Mouse (Mus musculus) cerebellum, adult 2 months (tissue): Measurements from ENCODE around the gene Dock3. TPM values are rescaled to one million over a fixed set of nuclear protein-coding genes. Genes with fewer than 3 reads are reported as not detected.
A peak's percentile ranks its signal among the peaks of the same experiment; 100 is the strongest.

Experiments used
- DNase-seq, 2 experiments: peaks; one replicate each; pipeline ENCODE4 v3.0.0; 2021
- H3K27ac ChIP-seq: fragments of 200-500 bp; 2 replicates; pipeline ENCODE4 v1.5.1; 2012; ENCODE audit warnings: low read length, control low read depth, inconsistent platforms; ENCODE audit not compliant: insufficient read depth
- H3K27me3 ChIP-seq: fragments of 200-500 bp; 2 replicates; pipeline ENCODE4 v1.6.1; 2012; ENCODE audit warnings: inconsistent platforms, mild to moderate bottlenecking, low read length, moderate library complexity; ENCODE audit not compliant: control insufficient read depth, insufficient read depth
- H3K4me1 ChIP-seq: fragments of 200-500 bp; 2 replicates; pipeline ENCODE4 v1.6.1; 2011; ENCODE audit warnings: low read length; ENCODE audit not compliant: control insufficient read depth, insufficient read depth
- H3K4me3 ChIP-seq: fragments of 200-500 bp; replicated peaks from 2 replicates; pipeline ENCODE3; 2011; ENCODE audit warnings: mild to moderate bottlenecking, low read depth, low read length, control low read depth; ENCODE audit not compliant: insufficient read depth
- CTCF ChIP-seq: fragments of 200-500 bp; IDR thresholded peaks from 2 replicates; pipeline ENCODE4 v1.5.1; 2011; ENCODE audit warnings: low read depth, mild to moderate bottlenecking, control low read depth, low read length, moderate library complexity, borderline replicate concordance; ENCODE audit not compliant: insufficient read depth
- POLR2A ChIP-seq: fragments of 200-500 bp; IDR thresholded peaks from 2 replicates; pipeline ENCODE4 v1.6.1; 2011; ENCODE audit warnings: low read length, control low read depth, borderline replicate concordance; ENCODE audit not compliant: insufficient read depth
- WGBS: fragments of 180-500 bp; shearing (Covaris S2); methylation state at CpG from one replicate; pipeline ENCODE4 v1.1.7; 2018; 5-methylcytosine and 5-hydroxymethylcytosine counted together
- polyA plus RNA-seq: library from polyadenylated mRNA; depleted of rRNA; stranded (reverse); fragments of >200 nt; gene quantifications from 2 replicates; pipeline ENCODE4 v1.2.3, GENCODE M21; 2012

The Dock3 gene
- polyA plus RNA-seq, 1 experiment = 121 TPM

DNA sequence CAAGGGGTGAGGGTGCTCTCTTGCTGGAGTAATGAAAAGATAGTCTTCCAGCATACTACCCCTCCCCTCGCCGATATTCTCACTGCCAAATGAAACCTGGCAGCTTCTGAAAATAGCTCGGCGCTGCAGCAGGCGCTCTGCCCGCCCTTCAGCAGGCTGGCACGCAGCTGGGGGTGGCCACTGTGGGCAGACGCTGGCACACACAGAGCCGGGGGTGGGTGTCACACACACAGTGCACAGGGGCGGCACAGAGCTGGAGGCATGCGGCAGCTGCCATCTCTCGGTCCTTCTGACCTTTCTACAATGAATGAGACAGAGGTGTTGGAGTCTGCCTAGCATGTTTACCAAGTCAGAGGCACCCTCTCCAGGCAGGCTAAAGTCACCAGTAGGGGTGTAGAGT lies 22.8 kb upstream of the Dock3 start:
- WGBS = under 1% methylated on average over 12 of the region's 12 CpGs
- H3K4me3 ChIP-seq = peak overlapping the region; percentile 21
- peak; percentile 85 to 87 for DNase-seq
- peaks cover 51% of the 10 kb centered on the region for H3K4me1 ChIP-seq
- H3K27me3 ChIP-seq = no peaks in the 10 kb centered on the region
- H3K27ac ChIP-seq = peak overlapping the region; percentile 65
- no peak for TF ChIP-seq POLR2A
- no peak for TF ChIP-seq CTCF

DNA sequence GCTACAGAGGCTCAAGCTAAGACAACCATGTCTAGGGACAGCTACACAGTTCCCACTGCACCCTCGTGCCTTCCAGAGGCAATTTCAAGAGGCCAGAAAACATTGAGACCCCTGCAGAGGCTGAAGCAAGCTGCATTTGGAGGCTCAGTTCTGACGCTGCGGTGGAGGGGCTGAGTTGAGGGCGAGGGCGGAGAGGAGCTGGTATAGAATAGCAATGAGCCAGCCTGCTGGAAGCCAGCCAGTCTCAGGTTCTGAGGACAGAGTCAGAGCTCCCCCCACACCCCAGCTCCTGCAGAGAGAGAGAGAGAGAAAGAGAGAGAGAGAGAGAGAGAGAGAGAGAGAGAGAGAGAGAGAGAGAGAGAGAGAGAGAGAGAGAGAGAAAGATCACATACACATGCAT lies 20.5 kb upstream of the Dock3 start:
- Histone ChIP-seq H3K27me3 (no peaks in the 10 kb centered on the region), H3K4me1 (peaks cover 47% of the 10 kb centered on the region), H3K4me3 (no peak overlapping the region), H3K27ac (no peak overlapping the region)
- DNase-seq = peak; percentile 54 to 63
- 29% methylated on average over 5 of the region's 5 CpGs for WGBS
- no peak for TF ChIP-seq POLR2A
- TF ChIP-seq CTCF = no peak

DNA sequence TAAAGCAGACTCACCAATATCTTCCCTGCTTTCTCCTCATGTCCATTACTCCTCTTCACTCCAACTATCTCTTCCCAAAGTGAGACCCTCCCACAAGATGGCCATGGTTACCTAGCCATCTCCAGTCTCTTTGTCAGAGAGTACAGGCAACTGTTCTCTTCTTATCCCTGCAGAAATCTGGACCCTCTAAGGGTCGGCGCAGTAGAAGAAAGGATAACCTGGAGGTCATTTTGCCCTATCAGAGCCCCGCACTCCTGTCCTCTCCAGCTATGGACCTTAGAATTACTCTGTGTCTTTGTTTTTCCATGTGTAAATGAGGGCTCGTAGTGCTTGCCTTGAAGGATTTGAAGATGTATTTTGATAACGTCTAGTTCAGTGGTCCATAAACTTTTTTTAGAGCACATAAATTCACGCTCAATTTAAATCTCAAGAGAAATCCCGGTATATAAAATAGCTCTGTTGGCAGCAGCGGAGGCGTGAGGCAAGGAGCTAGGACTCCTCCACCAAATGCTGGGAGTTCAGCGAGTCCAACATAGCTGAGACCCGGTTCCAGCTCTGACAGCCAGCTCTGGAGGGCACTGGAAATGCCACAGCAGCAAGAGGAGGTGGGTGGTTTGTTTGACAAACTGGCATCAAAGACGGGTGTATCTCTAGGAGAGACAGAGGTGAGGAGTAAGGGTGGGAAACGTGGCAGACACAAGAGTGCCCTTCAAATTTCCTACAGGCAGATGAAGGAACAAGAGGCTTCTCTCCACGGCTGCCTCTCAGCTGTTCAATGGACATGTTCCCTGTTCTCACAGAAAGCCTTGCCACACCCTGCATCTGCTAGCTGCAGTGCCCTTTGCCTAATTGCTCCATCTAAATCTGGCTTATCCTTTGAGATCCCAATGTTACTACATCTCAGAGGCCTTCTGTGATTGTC lies 19.0 kb upstream of the Dock3 start:
- Histone ChIP-seq H3K27ac (no peak overlapping the region), H3K27me3 (no peaks in the 10 kb centered on the region), H3K4me1 (peaks cover 38% of the 10 kb centered on the region), H3K4me3 (no peak overlapping the region)
- TF ChIP-seq POLR2A = no peak
- no peak for TF ChIP-seq CTCF
- DNase-seq = peak in 1 of 2 experiments; percentile 9
- WGBS = 82% methylated on average over 14 of the region's 14 CpGs

DNA sequence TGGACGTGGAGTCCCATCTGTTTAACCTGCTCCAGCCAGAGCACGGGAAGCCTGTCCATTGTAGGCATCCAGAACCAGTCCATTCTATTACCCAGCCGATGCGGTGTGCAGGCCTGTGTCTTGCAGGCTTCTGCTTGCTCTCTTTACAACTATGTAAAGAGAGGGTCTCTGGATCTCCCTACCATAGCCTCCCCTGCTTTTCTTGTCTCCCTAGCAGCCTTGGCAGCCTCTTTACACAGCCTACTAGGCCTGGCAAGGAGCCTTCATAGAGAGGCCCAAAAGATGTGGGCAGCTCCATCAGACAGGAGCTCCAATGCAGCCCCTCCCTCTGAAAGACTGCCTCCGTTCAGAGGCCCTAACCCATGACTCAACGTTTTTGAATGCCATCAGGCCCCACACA lies 17.4 kb upstream of the Dock3 start:
- WGBS = 34% methylated on average over 6 of the region's 6 CpGs
- Histone ChIP-seq H3K4me1 (peaks cover 23% of the 10 kb centered on the region), H3K4me3 (no peak overlapping the region), H3K27ac (no peak overlapping the region), H3K27me3 (no peaks in the 10 kb centered on the region)
- peak in 1 of 2 experiments; percentile 15 for DNase-seq
- no peak for TF ChIP-seq POLR2A
- no peak for TF ChIP-seq CTCF

DNA sequence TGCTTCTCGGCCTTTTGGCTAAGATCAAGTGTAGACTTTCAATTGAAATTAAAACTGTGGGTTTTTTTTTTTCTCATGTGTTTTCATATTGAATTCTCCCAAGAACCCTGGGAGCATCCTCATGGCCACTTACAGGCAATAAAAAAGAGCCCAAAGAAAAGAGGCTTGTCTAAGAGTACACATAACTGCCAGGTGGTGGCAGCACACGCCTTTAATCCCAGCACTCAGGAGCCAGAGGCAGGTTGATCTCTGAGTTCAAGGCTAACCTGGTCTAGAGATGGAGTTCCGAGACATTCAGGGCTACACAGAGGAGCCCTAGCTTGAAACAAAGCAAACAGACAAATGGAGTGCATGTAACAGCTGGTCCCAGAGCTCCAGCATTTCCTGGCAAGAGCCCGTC lies 14.5 kb upstream of the Dock3 start:
- Histone ChIP-seq H3K4me3 (no peak overlapping the region), H3K27me3 (no peaks in the 10 kb centered on the region), H3K27ac (no peak overlapping the region), H3K4me1 (peaks cover 5% of the 10 kb centered on the region)
- 84% methylated on average over 4 of the region's 4 CpGs for WGBS
- DNase-seq = no peak
- TF ChIP-seq CTCF (peak; percentile 61; the same call in 1 of the 2 replicates), POLR2A (no peak)

DNA sequence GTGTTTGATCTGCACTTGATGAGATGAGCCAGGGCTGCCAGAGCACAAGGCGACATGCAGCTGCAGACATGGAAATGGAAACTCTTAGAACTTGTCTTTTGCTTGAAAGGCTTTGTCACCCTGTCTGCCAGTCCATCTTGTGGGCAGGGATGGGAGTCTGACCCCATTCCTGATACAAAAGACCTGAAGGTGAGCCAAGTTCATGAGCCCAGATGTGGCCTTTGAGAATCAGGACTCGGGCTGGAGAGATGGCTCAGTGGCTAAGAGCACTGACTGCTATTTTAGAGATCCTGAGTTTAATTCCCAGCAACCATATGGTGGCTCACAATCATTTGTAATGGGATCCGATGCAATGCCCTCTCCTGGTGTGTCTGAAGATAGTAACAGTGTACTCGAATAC lies 13.6 kb upstream of the Dock3 start:
- H3K4me3 ChIP-seq = no peak overlapping the region
- 64% methylated on average over 4 of the region's 4 CpGs for WGBS
- peaks cover 5% of the 10 kb centered on the region for H3K4me1 ChIP-seq
- H3K27ac ChIP-seq = no peak overlapping the region
- TF ChIP-seq CTCF (no peak), POLR2A (no peak)
- no peaks in the 10 kb centered on the region for H3K27me3 ChIP-seq
- DNase-seq = no peak

DNA sequence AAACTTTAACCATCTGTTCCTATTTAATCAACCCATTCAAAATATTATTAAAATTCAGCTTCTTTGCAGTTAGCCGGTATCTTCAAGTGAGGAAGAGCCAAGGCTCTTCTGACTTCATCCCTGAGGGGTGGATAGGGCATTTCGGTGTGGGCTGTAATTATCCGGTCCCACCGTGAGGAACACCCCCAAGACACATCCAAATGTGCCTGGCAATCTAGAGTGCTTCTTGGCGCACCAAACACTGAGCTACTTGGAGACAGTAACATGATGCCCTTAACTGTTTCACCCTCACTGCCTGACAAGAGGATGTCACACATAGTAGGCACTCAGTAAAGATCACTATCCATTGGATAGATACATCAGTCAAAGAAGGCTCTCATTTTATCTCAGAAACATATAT lies 4.4 kb upstream of the Dock3 start:
- no peak overlapping the region for H3K27ac ChIP-seq
- H3K4me3 ChIP-seq = no peak overlapping the region
- H3K4me1 ChIP-seq = no peaks in the 10 kb centered on the region
- no peak for DNase-seq
- 54% methylated on average over 5 of the region's 5 CpGs for WGBS
- no peaks in the 10 kb centered on the region for H3K27me3 ChIP-seq
- TF ChIP-seq POLR2A = no peak
- TF ChIP-seq CTCF = no peak

DNA sequence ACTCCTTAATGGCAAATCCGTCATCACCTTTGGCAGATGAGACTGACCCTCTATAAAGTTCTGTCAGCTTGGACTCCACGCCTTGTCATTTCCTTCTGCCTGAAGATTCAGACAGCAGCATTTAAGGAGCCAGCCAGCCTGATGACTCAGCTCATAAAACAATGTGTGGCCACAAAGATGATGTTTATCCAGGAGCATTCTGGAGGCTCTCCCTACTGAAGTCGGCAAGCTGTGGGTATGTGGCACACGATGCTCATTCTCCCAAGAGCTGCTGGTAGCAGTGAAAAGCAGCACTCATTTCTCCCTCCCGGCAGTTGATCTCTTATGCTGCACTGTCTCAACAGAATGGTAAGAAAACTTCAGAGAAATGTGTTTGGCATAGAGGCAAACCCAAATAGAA lies 3.6 kb upstream of the Dock3 start:
- Histone ChIP-seq H3K4me1 (no peaks in the 10 kb centered on the region), H3K27ac (no peak overlapping the region), H3K27me3 (no peaks in the 10 kb centered on the region), H3K4me3 (no peak overlapping the region)
- no peak for TF ChIP-seq CTCF
- TF ChIP-seq POLR2A = no peak
- DNase-seq = no peak
- WGBS = 34% methylated on average over 5 of the region's 5 CpGs
